Mouse (Mus musculus) ovary, adult 2 months (tissue): ENCODE results near the gene Ano10. TPM values are rescaled to one million over a fixed set of nuclear protein-coding genes. Genes with fewer than 3 reads are reported as not detected.

ENCODE experiments used
- polyA plus RNA-seq: library from polyadenylated mRNA; depleted of rRNA; stranded (reverse); fragments of >200 nt; gene quantifications from 2 replicates; pipeline ENCODE4 v1.2.3, GENCODE M21; 2012; rRNA removed

Gene Ano10
- 56.9 and 67.8 TPM in 2 replicates for polyA plus RNA-seq

GRCm38 (mm10) chr9:122294242-122294881 lies at the start of gene Ano10:
Gene Ano10, minus strand, starts transcription at chr9:122294423.

Other genes with a start within 250 kb of the Ano10 start
- 61.7 and 72.4 TPM in 2 replicates for gene Snrk, start 177.2 kb downstream of the Ano10 start, polyA plus RNA-seq
- 8.1 and 13.9 TPM in 2 replicates for gene Abhd5, start 57.2 kb upstream of the Ano10 start, polyA plus RNA-seq